Mouse (Mus musculus) embryonic stem cell, embryonic (primary cell): ENCODE results near the gene Avl9.

Experiments used
- CTCF ChIA-PET, 4 experiments: fragments of 300-600 bp in 2 of 4; fragments of 350-600 bp in 2 of 4; sonication (Branson Sonifier 250); formaldehyde crosslinking; loops; one replicate each; lab custom pipeline; 2022; ENCODE audit warnings: inconsistent platforms in 2 of 4; lab: Charles Lee
- POLR2A ChIA-PET, 4 experiments: fragments of 300-600 bp in 2 of 4; fragments of 350-600 bp in 2 of 4; sonication (Branson Sonifier 250); formaldehyde crosslinking; loops; one replicate each; lab custom pipeline; 2022; ENCODE audit warnings: antibody characterized with exemption in 4 of 4, inconsistent platforms in 1 of 4; lab: Charles Lee

The Avl9 gene

DNA sequence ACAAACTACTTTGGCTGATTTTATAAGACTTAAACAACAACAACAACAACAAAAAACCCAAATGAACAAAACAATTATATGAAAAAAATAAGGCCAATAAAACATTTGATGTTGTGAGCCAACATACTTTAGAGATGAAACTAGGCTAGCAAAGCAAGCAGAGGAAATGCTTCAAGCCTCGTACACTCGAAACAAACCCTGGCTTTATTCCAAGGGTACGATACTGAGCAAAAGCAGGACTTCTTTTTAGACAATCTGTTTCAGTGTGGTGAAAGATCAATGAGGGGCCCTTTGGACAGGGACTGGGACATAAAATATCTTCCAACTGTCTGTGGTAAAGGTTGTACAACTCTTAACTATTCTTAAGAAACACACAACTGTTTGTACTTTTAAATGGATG lies 61.1 kb downstream of the Avl9 start:
- ChIA-PET CTCF (no interaction called here), POLR2A (interaction anchor here in 1 of 4 experiments (0.5 to 1.5 kb wide), 3 partner anchors 8 to 524 kb away, joined by 3 to 5 read pairs (median 3); no protein-coding TSS in a partner anchor)

DNA sequence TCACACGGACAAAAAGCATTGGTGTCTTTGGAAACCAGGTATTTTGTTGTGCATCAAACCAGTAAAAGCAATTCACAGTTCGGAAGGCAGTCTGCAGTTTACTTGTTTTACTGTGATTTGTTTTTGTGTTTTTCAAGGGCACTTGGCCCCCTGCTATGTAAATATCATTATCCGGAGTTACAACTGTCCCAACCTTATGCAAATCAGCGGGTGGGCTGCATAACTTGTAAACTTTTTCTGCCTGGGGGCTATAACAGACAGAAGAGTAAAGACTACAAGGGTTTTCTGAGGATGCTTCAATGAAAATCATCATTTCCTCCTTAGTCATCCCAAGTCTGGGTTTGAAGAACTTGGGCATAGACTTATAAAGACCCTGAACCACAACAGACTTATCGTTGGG lies 64.9 kb downstream of the Avl9 start:
- POLR2A ChIA-PET = interaction anchor here in 1 of 4 experiments (0.6 to 4.6 kb wide), 5 partner anchors 14 to 65 kb away, joined by 3 to 44 read pairs (median 5); partner anchors contain the start of gene Kbtbd2
- CTCF ChIA-PET = no interaction called here

GRCm38 (mm10) chr6:56783561-56784272 lies 69.0 kb downstream of the Avl9 start:
- ChIA-PET POLR2A (interaction anchor here in 2 of 4 experiments (0.8 to 3.8 kb wide), 11 partner anchors 9 to 79 kb away, joined by 3 to 18 read pairs (median 7); partner anchors contain the start of genes Avl9 (in 1 of the 2), Kbtbd2 (in 1 of the 2) and Lsm5 (in 1 of the 2)), CTCF (interaction anchor here in 1 of 4 experiments (0.6 kb wide), 1 partner anchor 103 kb away, joined by 4 read pairs; no protein-coding TSS in a partner anchor)

DNA sequence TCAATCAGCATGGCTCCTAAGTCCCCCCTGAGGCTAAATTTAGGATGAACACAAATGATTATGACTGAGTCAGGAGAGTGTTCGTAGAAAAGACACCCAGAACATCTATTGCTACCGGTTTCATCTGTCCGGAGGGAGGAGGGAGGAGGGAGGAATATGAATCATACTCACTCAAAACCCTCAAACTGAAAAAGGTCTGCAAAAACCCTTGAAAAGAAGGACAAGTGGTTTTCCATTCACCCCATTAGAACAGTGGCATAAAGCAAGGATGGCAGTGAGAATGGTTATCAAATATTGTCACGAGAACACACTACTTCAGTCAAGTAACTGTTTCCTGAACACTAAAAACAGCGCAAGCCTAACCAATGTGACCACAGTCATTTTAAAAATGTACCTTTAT lies 70.4 kb downstream of the Avl9 start:
- POLR2A ChIA-PET = interaction anchor here in 2 of 4 experiments (1.6 to 3.8 kb wide), 5 partner anchors 11 to 20 kb away, joined by 4 to 18 read pairs (median 7); partner anchors contain the start of gene Kbtbd2 (in 1 of the 2)
- CTCF ChIA-PET = interaction anchor here in 1 of 4 experiments (0.6 kb wide), 1 partner anchor 128 kb away, joined by 3 read pairs; no protein-coding TSS in a partner anchor

GRCm38 (mm10) chr6:56787668-56788067 lies 73.0 kb downstream of the Avl9 start:
- POLR2A ChIA-PET = interaction anchor here in 3 of 4 experiments (1.0 to 2.1 kb wide), 4 partner anchors 9 to 73 kb away, joined by 4 to 11 read pairs (median 4); partner anchors contain the start of gene Avl9 (in 1 of the 3)
- CTCF ChIA-PET = no interaction called here

GRCm38 (mm10) chr6:56789336-56789735 lies 74.6 kb downstream of the Avl9 start:
- CTCF ChIA-PET = interaction anchor here in 1 of 4 experiments (0.7 kb wide), 1 partner anchor 124 kb away, joined by 4 read pairs; no protein-coding TSS in a partner anchor
- POLR2A ChIA-PET = interaction anchor here in 1 of 4 experiments (1.2 to 2.1 kb wide), 2 partner anchors 74 to 112 kb away, joined by 3 to 4 read pairs; partner anchors contain the start of gene Avl9

DNA sequence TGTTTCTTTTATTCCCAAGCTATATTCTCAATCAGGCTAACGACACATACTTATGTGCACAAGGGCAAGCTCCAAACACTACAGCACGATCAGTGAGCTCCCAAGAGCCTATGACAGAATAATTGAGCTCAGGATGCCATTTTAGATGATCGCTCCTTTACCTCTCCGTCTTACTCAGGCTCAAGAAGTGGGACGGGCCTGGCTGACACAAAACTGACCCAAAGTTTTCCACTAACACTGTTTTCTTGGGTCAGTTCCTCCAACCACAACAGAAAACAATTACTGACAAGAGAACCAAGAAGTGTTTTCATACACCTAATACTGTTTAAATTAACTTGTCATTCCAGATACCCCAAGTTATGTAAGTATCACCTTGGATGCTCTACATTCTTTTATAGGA lies 80.1 kb downstream of the Avl9 start:
- ChIA-PET POLR2A (interaction anchor here in 3 of 4 experiments (0.5 to 5.0 kb wide), 15 partner anchors 10 to 1069 kb away, joined by 3 to 44 read pairs (median 6); partner anchors contain the start of genes Avl9 (in 2 of the 3), Fkbp9 (in 1 of the 3), Nt5c3 (in 1 of the 3) and Vmn1r4 (in 1 of the 3)), CTCF (no interaction called here)

DNA sequence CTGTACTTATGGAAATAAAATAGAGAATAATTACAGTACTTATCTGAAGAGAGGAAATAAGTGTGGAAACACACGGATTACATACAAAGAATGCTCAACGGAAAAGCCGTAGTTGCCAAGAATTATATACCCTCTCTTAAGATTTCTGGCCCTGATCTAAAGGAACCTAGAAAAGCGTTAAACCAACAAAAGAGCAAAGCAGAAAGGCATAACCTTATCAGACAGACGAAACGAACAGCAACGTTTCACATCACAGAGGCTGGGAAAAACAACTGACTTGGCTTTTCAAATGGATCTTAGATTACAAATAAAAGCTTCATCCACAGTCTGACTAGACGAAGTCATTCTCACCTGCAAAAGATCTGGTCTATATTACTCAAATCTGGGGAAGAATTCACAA lies 81.5 kb downstream of the Avl9 start:
- CTCF ChIA-PET = interaction anchor here in 2 of 4 experiments (0.6 to 0.7 kb wide), 2 partner anchors 743 to 992 kb away, joined by 3 to 5 read pairs; no protein-coding TSS in a partner anchor
- POLR2A ChIA-PET = interaction anchor here (0.6 to 5.0 kb wide), 37 partner anchors 8 to 906 kb away, joined by 3 to 44 read pairs (median 5); partner anchors contain the start of genes Avl9 (in 3 of the 4), Fkbp9 (in 3 of the 4), Lancl2 (in 2 of the 4) and Nt5c3 (in 2 of the 4)

DNA sequence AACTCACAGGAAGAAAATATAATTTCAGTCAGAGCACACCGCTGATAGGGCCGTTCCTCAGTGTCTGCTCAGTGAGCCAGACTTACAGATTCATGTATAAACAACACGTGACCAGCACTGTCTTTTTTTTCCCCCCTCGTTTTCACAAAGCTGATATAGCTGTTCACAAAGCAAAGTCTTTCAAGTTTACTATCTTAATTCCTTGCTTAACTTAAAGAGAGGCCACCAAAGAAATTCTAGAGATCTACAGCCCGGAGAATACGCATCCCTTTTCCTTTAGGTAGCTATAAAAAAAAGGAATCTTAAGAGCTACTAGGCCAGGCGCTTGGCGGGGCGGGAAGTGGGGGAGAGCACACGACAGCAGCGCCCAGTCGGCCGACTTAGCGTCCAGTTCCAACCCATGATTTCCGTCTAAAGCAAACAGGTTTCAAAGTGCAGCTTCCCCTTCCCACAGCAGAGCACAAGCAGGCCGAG lies 82.0 kb downstream of the Avl9 start:
- ChIA-PET POLR2A (interaction anchor here (0.6 to 5.0 kb wide), 47 partner anchors 9 to 906 kb away, joined by 3 to 44 read pairs (median 4); partner anchors contain the start of genes Avl9 (in 4 of the 4), Fkbp9 (in 3 of the 4), Lancl2 (in 2 of the 4) and Nt5c3 (in 2 of the 4)), CTCF (interaction anchor here in 2 of 4 experiments (0.7 to 1.6 kb wide), 2 partner anchors 12 to 992 kb away, joined by 3 to 5 read pairs; no protein-coding TSS in a partner anchor)

GRCm38 (mm10) chr6:56797311-56798151 lies 82.8 kb downstream of the Avl9 start, which contains the start of gene Kbtbd2:
Gene Kbtbd2 (minus strand): TSS chr6:56797813.
- CTCF ChIA-PET = interaction anchor here in 1 of 4 experiments (1.6 kb wide), 1 partner anchor 11 kb away, joined by 3 read pairs; no protein-coding TSS in a partner anchor
- POLR2A ChIA-PET = interaction anchor here (0.5 to 5.0 kb wide), 43 partner anchors 10 to 1835 kb away, joined by 3 to 44 read pairs (median 5); partner anchors contain the start of genes Avl9 (in 4 of the 4), Fkbp9 (in 3 of the 4), Lancl2 (in 2 of the 4) and Nt5c3 (in 2 of the 4)

- ChIA-PET CTCF (interaction anchor here in 1 of 4 experiments (1.6 kb wide), 1 partner anchor 11 kb away, joined by 3 read pairs; no protein-coding TSS in a partner anchor), POLR2A (interaction anchor here in 3 of 4 experiments (0.5 to 5.0 kb wide), 11 partner anchors 17 to 1835 kb away, joined by 4 to 44 read pairs (median 12); partner anchors contain the start of genes Avl9 (in 2 of the 3) and Fkbp9 (in 1 of the 3))
Measured at GRCm38 (mm10) chr6:56798152-56798465, 83.4 kb downstream of the Avl9 start.

GRCm38 (mm10) chr6:56805026-56805425 lies 90.3 kb downstream of the Avl9 start:
- ChIA-PET POLR2A (interaction anchor here in 1 of 4 experiments (0.6 to 1.8 kb wide), 5 partner anchors 9 to 114 kb away, joined by 3 to 7 read pairs (median 3); no protein-coding TSS in a partner anchor), CTCF (interaction anchor here in 1 of 4 experiments (0.6 kb wide), 1 partner anchor 324 kb away, joined by 5 read pairs; no protein-coding TSS in a partner anchor)

DNA sequence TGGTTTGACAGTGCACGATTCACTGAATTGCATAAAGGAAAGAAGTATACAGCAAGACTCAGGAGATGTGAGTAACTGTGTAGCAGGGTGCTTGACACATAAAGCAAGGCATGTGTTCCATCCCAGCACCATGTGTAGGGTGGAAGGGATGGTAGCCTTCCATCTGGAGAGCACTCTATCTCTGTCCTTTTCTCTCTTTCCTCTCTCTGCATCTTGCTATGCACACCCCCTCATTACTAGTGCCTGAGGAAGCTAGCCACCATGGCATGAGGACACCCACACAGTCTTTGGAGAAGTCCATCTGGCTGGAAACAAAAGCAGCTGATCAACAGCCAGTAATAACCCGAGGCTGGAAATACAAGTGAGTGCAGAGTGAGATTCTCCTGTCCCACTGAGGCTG lies 91.5 kb downstream of the Avl9 start:
- ChIA-PET CTCF (no interaction called here), POLR2A (interaction anchor here in 1 of 4 experiments (1.2 kb wide), 1 partner anchor 44 kb away, joined by 3 read pairs; no protein-coding TSS in a partner anchor)

- CTCF ChIA-PET = interaction anchor here (0.6 to 2.3 kb wide), 19 partner anchors 10 to 762 kb away, joined by 3 to 13 read pairs (median 3); partner anchors contain the start of genes Fkbp9 (in 2 of the 4) and Kbtbd2 (in 1 of the 4)
Measured at GRCm38 (mm10) chr6:56808656-56809055, 94.0 kb downstream of the Avl9 start.

More at GRCm38 (mm10) chr6:56808656-56809055, 94.0 kb downstream of the Avl9 start:
- POLR2A ChIA-PET = interaction anchor here in 3 of 4 experiments (0.5 to 4.2 kb wide), 5 partner anchors 12 to 1746 kb away, joined by 3 to 18 read pairs (median 4); no protein-coding TSS in a partner anchor
